Comparison of ENCODE assay signal across 10 mouse cellular contexts in the genomic region with DNA sequence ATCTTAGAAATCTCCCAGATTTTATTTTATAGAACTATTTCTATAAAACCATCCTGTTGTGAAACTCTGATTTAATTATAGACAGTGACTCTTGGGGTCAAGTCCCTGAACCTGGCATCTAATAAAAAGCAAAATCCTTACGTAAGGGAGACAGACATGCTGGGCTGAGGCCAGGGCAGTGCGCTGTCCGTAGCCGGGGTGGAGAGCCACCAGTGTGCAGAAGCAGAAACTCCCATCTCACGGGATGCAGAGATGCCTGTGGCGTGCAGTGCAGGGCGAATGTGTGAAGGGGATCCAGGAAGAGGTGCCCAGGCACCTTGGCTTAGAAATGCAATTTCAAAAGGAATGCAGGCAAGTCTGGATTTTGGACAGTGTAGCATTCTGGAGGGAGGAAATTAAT.
DNase-seq lines count a peak whose midpoint lies in the region; ATAC-seq and TF ChIP-seq lines count a peak whose summit lies in the region.
"Had no signal": no experiment of that assay in that cellular context is flagged by ENCODE, and none has a peak within 500 bp of the region (broad histone marks: within the 10 kb centered on the region; RNA-seq: fewer than 3 reads in every experiment).

No protein-coding gene starts in this region.

- ATAC-seq in forebrain, embryonic 11.5 days (replicated peaks; ENCODE audit: low FRiP score) = peak; percentile 19; the same call in 1 of the 2 replicates
- ATAC-seq in forebrain, embryonic 13.5 days = no peak
- no peak for ATAC-seq in midbrain, postnatal 0 days (ENCODE audit: low FRiP score)
- no peak for ATAC-seq in midbrain, embryonic 13.5 days
- no peak for ATAC-seq in stomach, postnatal 0 days (ENCODE audit: low FRiP score, low TSS enrichment)

- H3K27me3 ChIP-seq in forebrain, embryonic 11.5 days (ENCODE audit: control insufficient read depth, insufficient read depth, low read length) = no peaks in the 10 kb centered on the region
- no peaks in the 10 kb centered on the region for H3K27me3 ChIP-seq in forebrain, embryonic 13.5 days
- H3K27me3 ChIP-seq in midbrain, embryonic 10.5 days (ENCODE audit: low read depth, poor library complexity, severe bottlenecking) = no peaks in the 10 kb centered on the region
- H3K27me3 ChIP-seq in midbrain, postnatal 0 days (ENCODE audit: insufficient read depth, low read length) = no peaks in the 10 kb centered on the region
- H3K27me3 ChIP-seq in embryonic facial prominence, embryonic 10.5 days (replicated peaks; ENCODE audit: low read depth, poor library complexity, severe bottlenecking) = no peaks in the 10 kb centered on the region
- H3K27me3 ChIP-seq in midbrain, embryonic 13.5 days = no peaks in the 10 kb centered on the region
- H3K27me3 ChIP-seq in stomach, postnatal 0 days (ENCODE audit: control insufficient read depth, insufficient read depth, low read length) = no peaks in the 10 kb centered on the region
- H3K27me3 ChIP-seq: heart, embryonic 15.5 days; stomach, embryonic 15.5 days had no signal

- WGBS in forebrain, embryonic 11.5 days = 78% methylated on average over 7 of the region's 7 CpGs
- 75% methylated on average over 7 of the region's 7 CpGs for WGBS in forebrain, embryonic 13.5 days
- WGBS in midbrain, embryonic 10.5 days = 84% methylated on average over 7 of the region's 7 CpGs
- 72% methylated on average over 7 of the region's 7 CpGs for WGBS in midbrain, postnatal 0 days
- 88% methylated on average over 7 of the region's 7 CpGs for WGBS in embryonic facial prominence, embryonic 10.5 days
- WGBS in midbrain, embryonic 13.5 days = 78% methylated on average over 7 of the region's 7 CpGs
- 60% methylated on average over 7 of the region's 7 CpGs for WGBS in stomach, postnatal 0 days

- 0 out of 2 replicates have a peak, but pooled peaks cover 2% of the 10 kb centered on the region for H3K4me1 ChIP-seq in forebrain, embryonic 11.5 days (replicated peaks; ENCODE audit: control insufficient read depth, insufficient read depth, low read length)
- H3K4me1 ChIP-seq in forebrain, embryonic 13.5 days = peaks cover 20% of the 10 kb centered on the region
- H3K4me1 ChIP-seq in midbrain, embryonic 10.5 days = peaks cover 40% of the 10 kb centered on the region
- H3K4me1 ChIP-seq in midbrain, postnatal 0 days (ENCODE audit: insufficient read depth, low read length) = no peaks in the 10 kb centered on the region
- H3K4me1 ChIP-seq in embryonic facial prominence, embryonic 10.5 days = peaks cover 14% of the 10 kb centered on the region; the same call in 1 of the 2 replicates
- H3K4me1 ChIP-seq in midbrain, embryonic 13.5 days (replicated peaks) = peaks cover 29% of the 10 kb centered on the region
- no peaks in the 10 kb centered on the region for H3K4me1 ChIP-seq in stomach, postnatal 0 days (replicated peaks; ENCODE audit: control insufficient read depth, insufficient read depth)
- H3K4me1 ChIP-seq: stomach, embryonic 15.5 days had no signal

- H3K9ac ChIP-seq in forebrain, embryonic 11.5 days (ENCODE audit: low read length) = no peak overlapping the region
- no peak overlapping the region for H3K9ac ChIP-seq in forebrain, embryonic 13.5 days
- H3K9ac ChIP-seq in midbrain, postnatal 0 days (replicated peaks; ENCODE audit: low read length, poor library complexity, severe bottlenecking) = no peak overlapping the region
- H3K9ac ChIP-seq in midbrain, embryonic 13.5 days (replicated peaks) = no peak overlapping the region
- H3K9ac ChIP-seq in stomach, postnatal 0 days (ENCODE audit: low read length) = no peak overlapping the region
- H3K9ac ChIP-seq: heart, embryonic 15.5 days; stomach, embryonic 15.5 days had no signal

- no peak for TF ChIP-seq CTCF in midbrain, postnatal 0 days (IDR thresholded peaks at IDR 0.05)
- no peak for TF ChIP-seq CTCF in stomach, postnatal 0 days (IDR thresholded peaks at IDR 0.05; ENCODE audit: low read depth)

- TF ChIP-seq EP300 in stomach, postnatal 0 days (optimal IDR thresholded peaks at IDR 0.05) = no peak

- H3K4me2 ChIP-seq in forebrain, embryonic 11.5 days (ENCODE audit: low read depth, low read length, severe bottlenecking) = no peak overlapping the region
- no peak overlapping the region for H3K4me2 ChIP-seq in forebrain, embryonic 13.5 days
- no peak overlapping the region for H3K4me2 ChIP-seq in midbrain, postnatal 0 days (ENCODE audit: low read depth, low read length, poor library complexity, severe bottlenecking)
- H3K4me2 ChIP-seq in midbrain, embryonic 13.5 days (replicated peaks) = no peak overlapping the region
- no peak overlapping the region for H3K4me2 ChIP-seq in stomach, postnatal 0 days (replicated peaks; ENCODE audit: low read depth)
- H3K4me2 ChIP-seq: heart, embryonic 15.5 days; stomach, embryonic 15.5 days had no signal

- intact Hi-C loops in left cerebral cortex, postnatal 4 days (cut with DNase I) = no loop called here

- H3K27ac ChIP-seq in forebrain, embryonic 11.5 days (ENCODE audit: low read depth, low read length) = no peak overlapping the region
- no peak overlapping the region for H3K27ac ChIP-seq in forebrain, embryonic 13.5 days
- peak overlapping the region; percentile 56 for H3K27ac ChIP-seq in midbrain, embryonic 10.5 days (replicated peaks)
- no peak overlapping the region for H3K27ac ChIP-seq in midbrain, postnatal 0 days (ENCODE audit: low read depth, low read length)
- 0 out of 2 replicates have a peak overlapping the region, but pooled peaks have one; percentile 30 for H3K27ac ChIP-seq in embryonic facial prominence, embryonic 10.5 days (replicated peaks)
- peak overlapping the region; percentile 30; the same call in 1 of the 2 replicates for H3K27ac ChIP-seq in midbrain, embryonic 13.5 days
- H3K27ac ChIP-seq in stomach, postnatal 0 days (replicated peaks) = no peak overlapping the region
- H3K27ac ChIP-seq: heart, embryonic 15.5 days; stomach, embryonic 15.5 days had no signal

- DNase-seq in forebrain, embryonic 11.5 days (ENCODE audit: low spot score) = no peak
- DNase-seq in midbrain, embryonic 10.5 days (ENCODE audit: low spot score) = no peak
- DNase-seq in midbrain, postnatal 0 days (ENCODE audit: low spot score) = no peak
- no peak for DNase-seq in embryonic facial prominence, embryonic 10.5 days (ENCODE audit: low spot score)
- no peak for DNase-seq in stomach, postnatal 0 days (ENCODE audit: low spot score)
- DNase-seq in left cerebral cortex, postnatal 4 days = no peak

- H3K4me3 ChIP-seq in forebrain, embryonic 11.5 days (ENCODE audit: low read depth, low read length) = no peak overlapping the region
- H3K4me3 ChIP-seq in forebrain, embryonic 13.5 days = no peak overlapping the region
- H3K4me3 ChIP-seq in midbrain, embryonic 10.5 days = no peak overlapping the region
- no peak overlapping the region for H3K4me3 ChIP-seq in midbrain, postnatal 0 days (ENCODE audit: low read depth, low read length)
- H3K4me3 ChIP-seq in embryonic facial prominence, embryonic 10.5 days = no peak overlapping the region
- H3K4me3 ChIP-seq in midbrain, embryonic 13.5 days (replicated peaks) = no peak overlapping the region
- no peak overlapping the region for H3K4me3 ChIP-seq in stomach, postnatal 0 days (ENCODE audit: low read depth, low read length)
- H3K4me3 ChIP-seq: heart, embryonic 15.5 days; stomach, embryonic 15.5 days had no signal

- no peaks in the 10 kb centered on the region for H3K9me3 ChIP-seq in forebrain, embryonic 11.5 days (ENCODE audit: control insufficient read depth, low read length)
- no peaks in the 10 kb centered on the region for H3K9me3 ChIP-seq in forebrain, embryonic 13.5 days (replicated peaks)
- H3K9me3 ChIP-seq in midbrain, embryonic 10.5 days (replicated peaks) = no peaks in the 10 kb centered on the region
- H3K9me3 ChIP-seq in midbrain, postnatal 0 days (ENCODE audit: low read length) = no peaks in the 10 kb centered on the region
- no peaks in the 10 kb centered on the region for H3K9me3 ChIP-seq in embryonic facial prominence, embryonic 10.5 days
- H3K9me3 ChIP-seq in midbrain, embryonic 13.5 days = no peaks in the 10 kb centered on the region
- no peaks in the 10 kb centered on the region for H3K9me3 ChIP-seq in stomach, postnatal 0 days (ENCODE audit: control insufficient read depth, low read length)
- H3K9me3 ChIP-seq: heart, embryonic 15.5 days; stomach, embryonic 15.5 days had no signal

- H3K36me3 ChIP-seq in forebrain, embryonic 11.5 days (ENCODE audit: control insufficient read depth, insufficient read depth, low read length) = no peaks in the 10 kb centered on the region
- H3K36me3 ChIP-seq in forebrain, embryonic 13.5 days (ENCODE audit: poor library complexity, severe bottlenecking) = peaks cover 25% of the 10 kb centered on the region
- H3K36me3 ChIP-seq in midbrain, embryonic 10.5 days = peaks cover 7% of the 10 kb centered on the region
- H3K36me3 ChIP-seq in midbrain, postnatal 0 days (ENCODE audit: insufficient read depth, low read length) = peaks cover 2% of the 10 kb centered on the region; the same call in 1 of the 2 replicates
- H3K36me3 ChIP-seq in embryonic facial prominence, embryonic 10.5 days (replicated peaks) = peaks cover 33% of the 10 kb centered on the region
- peaks cover 18% of the 10 kb centered on the region for H3K36me3 ChIP-seq in midbrain, embryonic 13.5 days
- H3K36me3 ChIP-seq in stomach, postnatal 0 days (ENCODE audit: control insufficient read depth, insufficient read depth, low read length) = peaks cover 3% of the 10 kb centered on the region; the same call in 1 of the 2 replicates

Comparison
In these comparisons a context has a peak if more than half of its experiments do, and no peak if none do; other contexts are left out.
1. H3K27ac ChIP-seq: peak in midbrain, embryonic 10.5 days (single experiment), embryonic facial prominence, embryonic 10.5 days (single experiment) and midbrain, embryonic 13.5 days (single experiment); none in forebrain, embryonic 11.5 days (single experiment), forebrain, embryonic 13.5 days (single experiment), midbrain, postnatal 0 days (single experiment) and stomach, postnatal 0 days (single experiment).